Comparison of ENCODE assay signal across 13 mouse cellular contexts in genomic region chr15:12543686-12544325, GRCm38 (mm10).
"Had no signal": no experiment of that assay in that cellular context is flagged by ENCODE, and none has a peak within 500 bp of the region (broad histone marks: within the 10 kb centered on the region; RNA-seq: fewer than 3 reads in every experiment).

No protein-coding gene starts in this region.

- DNase-seq: kidney, adult 2 months; kidney, postnatal 14 days; layer of hippocampus, postnatal 36 days; liver; liver, embryonic 13.5 days; liver, postnatal 0 days; thymus, postnatal 4 days had no signal

- H3K27ac ChIP-seq: liver, embryonic 13.5 days; lung, embryonic 15.5 days; neural tube, embryonic 13.5 days; stomach, postnatal 0 days had no signal

- H3K36me3 ChIP-seq: kidney, embryonic 15.5 days; limb, embryonic 12.5 days; liver, embryonic 13.5 days; lung, embryonic 15.5 days; neural tube, embryonic 13.5 days had no signal

- H3K27me3 ChIP-seq: kidney, embryonic 15.5 days; limb, embryonic 12.5 days; lung, embryonic 15.5 days had no signal

- H3K9me3 ChIP-seq: kidney, embryonic 15.5 days; limb, embryonic 12.5 days; liver, embryonic 13.5 days; lung, embryonic 15.5 days; neural tube, embryonic 13.5 days had no signal

- ATAC-seq: intestine, embryonic 16.5 days; liver, postnatal 0 days had no signal

- H3K4me3 ChIP-seq: kidney, embryonic 15.5 days; limb, embryonic 12.5 days; liver, embryonic 13.5 days; lung, embryonic 15.5 days; neural tube, embryonic 13.5 days had no signal

- H3K9ac ChIP-seq: kidney, embryonic 15.5 days; limb, embryonic 12.5 days; liver, embryonic 13.5 days; liver, postnatal 0 days; lung, embryonic 15.5 days; neural tube, embryonic 13.5 days had no signal

- H3K4me1 ChIP-seq: liver, embryonic 13.5 days had no signal

- H3K4me2 ChIP-seq: kidney, embryonic 15.5 days; limb, embryonic 12.5 days; liver, embryonic 13.5 days; lung, embryonic 15.5 days; neural tube, embryonic 13.5 days had no signal
